Mouse (Mus musculus) kidney, embryonic 14.5 days (tissue): ENCODE data around the gene Gm45799. TPM values are rescaled to one million over a fixed set of nuclear protein-coding genes. Genes with fewer than 3 reads are reported as not detected.

ENCODE experiments used
- ATAC-seq: fragments of 200-750 bp; cut with Nextera tagmentation; 2 replicates; pipeline ENCODE4 v1.8.0; 2017; ENCODE audit warnings: moderate number of reproducible peaks, mild to moderate bottlenecking, moderate TSS enrichment, moderate library complexity; ENCODE audit not compliant: low FRiP score, low TSS enrichment
- H3K27ac ChIP-seq: fragments of 300-500 bp; sonication (generic); 2 replicates; pipeline ENCODE4 v1.5.1; 2014; ENCODE audit warnings: low read depth, mild to moderate bottlenecking, low read length, moderate library complexity, mixed read lengths
- H3K27me3 ChIP-seq: fragments of 300-500 bp; sonication (generic); 2 replicates; pipeline ENCODE4 v1.6.1; 2014; ENCODE audit warnings: mild to moderate bottlenecking, low read length; ENCODE audit not compliant: control insufficient read depth, insufficient read depth
- H3K36me3 ChIP-seq: fragments of 300-500 bp; sonication (generic); 2 replicates; pipeline ENCODE4 v1.6.1; 2014; ENCODE audit warnings: low read length, mixed read lengths; ENCODE audit not compliant: control insufficient read depth, insufficient read depth
- H3K4me1 ChIP-seq: fragments of 300-500 bp; sonication (generic); 2 replicates; pipeline ENCODE4 v1.6.1; 2014; ENCODE audit warnings: low read length, mixed read lengths; ENCODE audit not compliant: control insufficient read depth, insufficient read depth
- H3K4me2 ChIP-seq: fragments of 300-500 bp; sonication (generic); replicated peaks from 2 replicates; pipeline ENCODE4 v1.6.1; 2014; ENCODE audit warnings: low read depth, mild to moderate bottlenecking, low read length
- H3K4me3 ChIP-seq: fragments of 300-500 bp; sonication (generic); 2 replicates; pipeline ENCODE4 v1.5.1; 2014; ENCODE audit warnings: mild to moderate bottlenecking, low read length
- H3K9ac ChIP-seq: fragments of 300-500 bp; sonication (generic); 2 replicates; pipeline ENCODE4 v1.6.1; 2014; ENCODE audit warnings: low read depth, mild to moderate bottlenecking, low read length, moderate library complexity
- H3K9me3 ChIP-seq: fragments of 300-500 bp; sonication (generic); 2 replicates; pipeline ENCODE4 v1.6.1; 2016; ENCODE audit warnings: low read length; ENCODE audit not compliant: control insufficient read depth
- WGBS: fragments of 180-500 bp; shearing (Covaris S2); extraction: QIAGEN DNeasy Blood & Tissue Kit; methylation state at CpG from one replicate; pipeline ENCODE4 v1.1.7; 2014; 5-methylcytosine and 5-hydroxymethylcytosine counted together
- polyA plus RNA-seq: library from polyadenylated mRNA; unstranded; fragments of >200 nt; fragmentation: Nextera tagmentation; extraction: Ambion mirVana; gene quantifications from 2 replicates; pipeline ENCODE4 v1.2.1, GENCODE M21; 2014

Gene Gm45799
- polyA plus RNA-seq, 1 experiment from 2014 or later: 23.4 TPM

DNA sequence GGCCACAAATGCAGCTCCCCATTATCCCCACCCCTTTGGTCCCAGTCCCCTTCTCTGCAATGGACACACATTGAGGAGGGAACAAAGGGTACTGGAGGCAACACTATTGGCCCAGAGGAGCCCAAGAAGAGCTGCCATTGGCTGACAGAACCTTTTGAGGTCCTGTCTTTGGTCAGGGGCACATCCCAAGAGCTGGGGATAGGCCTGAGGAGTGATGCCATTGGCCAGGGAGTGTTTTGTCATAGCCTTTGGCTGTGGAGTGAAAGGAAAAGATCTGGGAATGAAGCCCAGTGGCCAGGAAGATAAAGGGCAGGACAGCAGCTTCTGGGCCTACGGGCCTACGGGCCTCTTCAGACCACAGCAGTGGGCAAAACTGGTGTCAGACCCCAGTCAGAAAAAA lies 4.6 kb upstream of the Gm45799 start:
- 96% methylated on average over 2 of the region's 2 CpGs for WGBS
- peaks cover 13% of the 10 kb centered on the region; the same call in 1 of the 2 replicates for H3K4me1 ChIP-seq
- no peak overlapping the region for H3K27ac ChIP-seq
- H3K9ac ChIP-seq: no peak overlapping the region
- no peaks in the 10 kb centered on the region for H3K27me3 ChIP-seq
- no peak for ATAC-seq
- H3K9me3 ChIP-seq: no peaks in the 10 kb centered on the region
- no peak overlapping the region for H3K4me2 ChIP-seq
- H3K4me3 ChIP-seq: no peak overlapping the region
- peaks cover 33% of the 10 kb centered on the region for H3K36me3 ChIP-seq

- no peak for ATAC-seq
- Histone ChIP-seq H3K9ac (no peak overlapping the region), H3K9me3 (no peaks in the 10 kb centered on the region), H3K36me3 (peaks cover 39% of the 10 kb centered on the region), H3K4me1 (peaks cover 24% of the 10 kb centered on the region), H3K4me3 (no peak overlapping the region; the same call in 1 of the 2 replicates), H3K4me2 (no peak overlapping the region), H3K27ac (no peak overlapping the region), H3K27me3 (no peaks in the 10 kb centered on the region)
- 91% methylated on average over 6 of the region's 6 CpGs for WGBS
Observed at GRCm38 (mm10) chr7:105638776-105639175, 1.6 kb upstream of the Gm45799 start.

DNA sequence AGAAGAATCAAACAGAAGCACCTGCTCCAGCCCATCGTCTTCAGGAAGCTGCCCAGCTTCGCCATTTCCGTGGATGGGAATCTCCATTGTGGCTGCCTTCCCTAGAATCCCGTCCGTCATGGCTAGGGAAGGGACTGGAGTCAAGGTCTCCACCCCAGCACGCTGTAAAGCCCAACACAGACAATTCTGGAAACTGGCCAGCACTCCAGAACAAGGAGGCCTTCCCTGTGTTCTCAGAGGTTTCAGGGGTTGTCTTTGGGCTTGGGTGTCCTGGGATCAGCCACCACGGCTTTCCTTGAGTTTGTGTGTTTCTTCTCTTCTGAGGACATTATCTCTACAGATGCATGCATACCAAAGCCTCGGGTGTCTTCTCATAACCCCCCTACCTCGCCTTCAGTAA lies 1.0 kb upstream of the Gm45799 start:
- Histone ChIP-seq H3K9ac (peak overlapping the region; percentile 77), H3K27ac (no peak overlapping the region), H3K4me2 (peak overlapping the region; percentile 77), H3K9me3 (no peaks in the 10 kb centered on the region), H3K4me3 (peak overlapping the region; percentile 79), H3K4me1 (peaks cover 22% of the 10 kb centered on the region), H3K36me3 (peaks cover 40% of the 10 kb centered on the region), H3K27me3 (no peaks in the 10 kb centered on the region)
- 71% methylated on average over 9 of the region's 9 CpGs for WGBS
- ATAC-seq: no peak

DNA sequence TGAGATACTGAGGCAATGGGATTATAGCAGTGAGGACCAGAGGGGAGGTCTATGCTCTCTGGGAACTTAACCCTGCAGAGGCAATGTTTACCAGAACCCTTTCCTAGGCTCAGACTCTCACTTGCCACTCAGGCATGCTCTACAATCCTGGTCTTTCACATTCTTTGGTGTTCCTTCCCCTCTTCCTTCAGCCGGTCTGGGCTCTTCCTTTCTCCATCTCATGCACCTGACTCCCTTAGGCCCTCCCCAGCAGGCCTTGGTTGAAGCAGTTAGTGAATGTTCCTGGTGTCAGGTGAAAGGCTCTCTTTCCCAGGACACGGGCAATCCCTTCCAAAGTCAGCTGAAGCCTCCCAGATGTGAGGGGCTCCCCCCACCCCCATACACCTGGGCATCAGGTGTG lies 596 bp upstream of the Gm45799 start, which contains the start of gene Timm10b:
Gene Timm10b, plus strand, starts transcription at position 301 of the 400 bp plus-strand sequence.
- H3K4me3 ChIP-seq: peak within 1 kb of the TSS; percentile 79
- H3K9me3 ChIP-seq: no peaks in the 10 kb centered on the region
- no peaks in the 10 kb centered on the region for H3K27me3 ChIP-seq
- H3K4me2 ChIP-seq: peak within 1 kb of the TSS; percentile 77
- peak within 1 kb of the TSS; percentile 77 for H3K9ac ChIP-seq
- peaks cover 40% of the 10 kb centered on the region for H3K36me3 ChIP-seq
- H3K27ac ChIP-seq: peak within 1 kb of the TSS; percentile 79
- WGBS: 6% methylated on average over 2 of the region's 2 CpGs
- peak; percentile 5; the same call in 1 of the 2 replicates for ATAC-seq
- peaks cover 21% of the 10 kb centered on the region for H3K4me1 ChIP-seq

DNA sequence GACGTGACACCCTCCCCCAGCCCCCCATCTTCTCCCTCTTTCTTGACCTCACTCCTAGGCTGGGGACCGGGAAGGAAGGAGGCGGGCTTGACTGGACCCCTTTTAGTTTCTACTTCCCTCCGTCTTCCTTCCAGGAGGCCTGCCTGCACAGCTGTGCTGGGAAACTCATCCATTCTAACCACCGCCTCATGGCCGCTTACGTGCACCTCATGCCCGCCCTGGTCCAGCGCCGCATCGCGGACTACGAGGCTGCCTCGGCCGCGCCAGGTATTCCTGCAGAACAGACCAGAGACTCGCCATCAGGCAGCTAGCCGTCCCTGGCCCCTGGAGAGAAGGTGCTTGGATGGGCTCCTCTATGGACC lies 523 bp downstream of the Gm45799 start:
- peak overlapping the region; percentile 77 for H3K4me2 ChIP-seq
- H3K27ac ChIP-seq: peak overlapping the region; percentile 79
- H3K9ac ChIP-seq: peak overlapping the region; percentile 77
- WGBS: under 1% methylated on average over 18 of the region's 18 CpGs
- no peaks in the 10 kb centered on the region for H3K27me3 ChIP-seq
- ATAC-seq: no peak
- H3K4me3 ChIP-seq: peak overlapping the region; percentile 79
- H3K36me3 ChIP-seq: peaks cover 40% of the 10 kb centered on the region
- H3K9me3 ChIP-seq: no peaks in the 10 kb centered on the region
- H3K4me1 ChIP-seq: peaks cover 21% of the 10 kb centered on the region

GRCm38 (mm10) chr7:105641936-105642335 lies 1.6 kb downstream of the Gm45799 start:
- peak overlapping the region; percentile 77; the same call in 1 of the 2 replicates for H3K4me2 ChIP-seq
- H3K9me3 ChIP-seq: no peaks in the 10 kb centered on the region
- H3K27me3 ChIP-seq: no peaks in the 10 kb centered on the region
- H3K4me3 ChIP-seq: peak overlapping the region; percentile 79; the same call in 1 of the 2 replicates
- ATAC-seq: no peak
- peaks cover 30% of the 10 kb centered on the region for H3K36me3 ChIP-seq
- H3K9ac ChIP-seq: no peak overlapping the region; the same call in 1 of the 2 replicates
- H3K4me1 ChIP-seq: peaks cover 21% of the 10 kb centered on the region
- H3K27ac ChIP-seq: peak overlapping the region; percentile 42; the same call in 1 of the 2 replicates
- WGBS: 68% methylated on average over 3 of the region's 3 CpGs

- H3K9ac ChIP-seq: peak within 1 kb of the TSS; percentile 40; the same call in 1 of the 2 replicates
Observed at GRCm38 (mm10) chr7:105650639-105651435, 10.5 kb downstream of the Gm45799 start, which contains the start of gene Dnhd1. TSS of gene Dnhd1 (plus strand) at chr7:105650827.

DNA sequence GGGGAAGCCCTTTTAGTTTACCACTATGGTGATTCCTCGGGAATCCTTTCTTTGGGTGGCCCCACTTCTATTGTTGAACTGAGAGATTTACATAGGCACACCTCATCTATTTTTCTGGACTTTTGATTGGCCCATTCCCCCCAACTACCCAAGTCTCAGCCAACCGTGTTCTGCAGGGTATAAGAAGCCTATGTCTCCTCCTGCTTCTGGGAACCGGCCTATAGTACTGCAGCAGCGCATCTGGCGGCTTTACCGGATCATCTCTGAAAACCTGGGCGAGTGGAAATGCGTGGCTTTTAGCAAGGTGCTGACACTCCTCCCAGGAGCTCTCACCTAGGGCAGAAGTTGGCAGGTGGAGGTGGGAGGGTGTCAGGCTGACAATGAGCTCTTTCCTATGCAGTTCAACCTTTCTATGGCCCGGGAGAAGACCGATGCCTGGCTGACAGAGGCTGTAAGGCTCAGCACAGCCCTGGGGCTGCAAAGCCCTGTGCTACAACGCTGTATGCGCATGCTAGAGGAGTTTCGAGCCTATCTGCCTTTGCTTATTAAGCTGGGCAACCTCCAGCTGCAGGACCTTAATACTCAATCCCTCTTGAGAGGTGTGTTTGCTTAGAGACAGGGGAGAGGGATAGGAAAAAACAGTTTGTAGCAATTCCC lies 45.3 kb downstream of the Gm45799 start:
- H3K4me3 ChIP-seq: no peak overlapping the region

More at GRCm38 (mm10) chr7:105650639-105651435, 10.5 kb downstream of the Gm45799 start, which contains the start of gene Dnhd1:
- Histone ChIP-seq H3K36me3 (no peaks in the 10 kb centered on the region), H3K4me3 (peak within 1 kb of the TSS; percentile 43), H3K27ac (peak within 1 kb of the TSS; percentile 26), H3K4me2 (peak within 1 kb of the TSS; percentile 64), H3K9me3 (no peaks in the 10 kb centered on the region), H3K4me1 (no peaks in the 10 kb centered on the region), H3K27me3 (no peaks in the 10 kb centered on the region)
- 2% methylated on average over 17 of the region's 17 CpGs for WGBS
- ATAC-seq: peak; percentile 97

More for the DNA sequence above, 45.3 kb downstream of the Gm45799 start:
- Histone ChIP-seq H3K36me3 (no peaks in the 10 kb centered on the region), H3K9ac (no peak overlapping the region), H3K4me2 (no peak overlapping the region; the same call in 1 of the 2 replicates), H3K27me3 (no peaks in the 10 kb centered on the region), H3K4me1 (no peaks in the 10 kb centered on the region), H3K27ac (no peak overlapping the region), H3K9me3 (no peaks in the 10 kb centered on the region)
- ATAC-seq: peak; percentile 82
- 16% methylated on average over 13 of the region's 13 CpGs for WGBS
